Mouse (Mus musculus) MEL (cell line): ENCODE measurements around the gene Tfam.

Experiments
- ETS1 ChIP-seq: IDR thresholded peaks from 2 replicates; pipeline ENCODE4 v1.6.1; 2012; ENCODE audit warnings: low read depth, mild to moderate bottlenecking, inconsistent platforms, low read length, improper control_type of control experiment, moderate library complexity
- MAX ChIP-seq: IDR thresholded peaks from 2 replicates; pipeline ENCODE4 v1.6.1; 2011; ENCODE audit warnings: low read length, improper control_type of control experiment
- NRF1 ChIP-seq: IDR thresholded peaks from 2 replicates; pipeline ENCODE4 v1.6.1; 2014; ENCODE audit warnings: low read depth, mild to moderate bottlenecking, inconsistent platforms, low read length, improper control_type of control experiment, moderate library complexity; ENCODE audit not compliant: poor library complexity, insufficient read depth, severe bottlenecking
- POLR2A ChIP-seq, 2 experiments: IDR thresholded peaks; 2 replicates each; pipeline ENCODE4 v1.6.1; 2011 to 2012; ENCODE audit warnings: low read length in 2 of 2, mild to moderate bottlenecking in 2 of 2, control low read depth in 1 of 2, improper control_type of control experiment in 1 of 2, low read depth in 1 of 2, moderate library complexity in 1 of 2; ENCODE audit not compliant: control insufficient read depth in 1 of 2, insufficient read depth in 1 of 2, poor library complexity in 1 of 2
- ZC3H11A ChIP-seq: IDR thresholded peaks from 2 replicates; pipeline ENCODE4 v1.6.1; 2012; ENCODE audit warnings: low read depth, mild to moderate bottlenecking, inconsistent platforms, low read length, improper control_type of control experiment

GRCm38 (mm10) chr10:71215996-71216395 lies 22.1 kb downstream of the Tfam start:
- TF ChIP-seq MAX = no peak
- no peak for TF ChIP-seq ETS1
- TF ChIP-seq POLR2A (IDR thresholded peaks at IDR 0.05; ENCODE audit: control insufficient read depth in 1 of 2, insufficient read depth in 1 of 2, low read depth in 1 of 2, low read length in 2 of 2, poor library complexity in 1 of 2) = no peak
- no peak for TF ChIP-seq ZC3H11A
- TF ChIP-seq NRF1 = no peak
